15 mouse cellular contexts compared by ENCODE assay signal in the genomic region with DNA sequence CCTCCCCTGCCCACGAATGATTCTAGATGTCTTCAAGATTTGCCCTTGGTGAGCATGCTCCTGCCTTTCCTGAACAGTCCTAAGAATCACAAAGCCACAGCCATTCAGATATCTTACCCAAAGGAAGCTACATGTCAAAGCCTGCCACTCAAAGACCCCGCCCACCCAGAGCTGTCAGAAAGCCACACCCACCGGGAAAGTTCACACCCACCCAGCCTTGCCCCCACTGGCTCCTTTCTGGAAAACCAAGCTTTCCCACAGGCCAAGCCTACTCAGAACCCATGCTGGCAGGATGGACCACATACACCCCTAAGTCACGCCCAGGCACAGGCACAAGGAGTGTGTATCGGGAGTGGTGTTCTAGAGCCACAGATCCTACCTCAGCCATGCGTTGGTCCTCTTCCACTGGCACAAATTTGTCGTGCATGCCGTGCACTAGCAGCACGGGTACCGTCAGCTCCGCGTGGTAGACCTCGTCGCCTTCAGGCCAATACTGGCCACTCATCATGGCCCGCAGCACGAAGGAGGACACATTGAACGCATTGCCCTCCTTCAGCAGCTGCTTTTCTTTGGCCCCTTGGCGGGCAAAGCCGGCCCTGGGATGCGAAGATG. TPM values are rescaled to one million over a fixed set of nuclear protein-coding genes. Genes with fewer than 3 reads are reported as not detected.
DNase-seq lines count a peak whose midpoint lies in the region; ATAC-seq lines count a peak whose summit lies in the region.
"Had no signal": no experiment of that assay in that cellular context is flagged by ENCODE, and none has a peak within 500 bp of the region (broad histone marks: within the 10 kb centered on the region; RNA-seq: fewer than 3 reads in every experiment).

No protein-coding gene starts in this region.

- 0 out of 2 replicates have a peak, but pooled peaks have one; percentile 6 for ATAC-seq in common myeloid progenitor, adult 5-6 weeks (replicated peaks; ENCODE audit: low read depth, poor library complexity, severe bottlenecking)
- ATAC-seq: activated CD4-positive, CD25-positive, alpha-beta regulatory T cell, adult 4 months; CD4-positive, CD25-positive, alpha-beta regulatory T cell, adult 4 months; liver, postnatal 0 days had no signal

- DNase-seq in frontal cortex, postnatal 10 days (ENCODE audit: low spot score in 2 of 2), result peak; percentile 9 to 18
- DNase-seq in frontal cortex, postnatal 36 days (ENCODE audit: low spot score in 2 of 2), result no peak
- peak; percentile 2 for DNase-seq in ovary, postnatal 36 days (ENCODE audit: low spot score)
- no peak for DNase-seq in ovary, postnatal 14 days (ENCODE audit: low spot score)
- DNase-seq in ES-CJ7 (ENCODE audit: low read depth, low spot score), result peak; percentile 55
- DNase-seq in kidney, adult 11 months, result no peak
- DNase-seq: adrenal gland, postnatal 25 days; kidney, adult 8-10 months; kidney, postnatal 36 days; layer of hippocampus, adult 9-11 months; lung, postnatal 14 days had no signal

RNA-seq across cellular contexts. Expression of a gene that starts 5.7 kb away (rescaled TPM):
- total RNA-seq in common myeloid progenitor, adult 5-6 weeks (2017), result 6.5 and 13.3 TPM in 2 replicates

RNA-seq across cellular contexts. Expression of a gene that starts 7.0 kb away (rescaled TPM):
- total RNA-seq in common myeloid progenitor, adult 5-6 weeks (2017), result 79.0 and 80.0 TPM in 2 replicates

RNA-seq across cellular contexts. Expression of a gene that starts 11.2 kb away (rescaled TPM):
- total RNA-seq in common myeloid progenitor, adult 5-6 weeks (2017), result 9.6 and 17.6 TPM in 2 replicates

RNA-seq across cellular contexts. Expression of a gene that starts 28.0 kb away (rescaled TPM):
- 5.4 and 6.6 TPM in 2 replicates for total RNA-seq in common myeloid progenitor, adult 5-6 weeks (2017)

RNA-seq across cellular contexts. Expression of a gene that starts 30.1 kb away (rescaled TPM):
- 22.6 and 22.7 TPM in 2 replicates for total RNA-seq in common myeloid progenitor, adult 5-6 weeks (2017)

Comparison
In these comparisons a context has a peak if more than half of its experiments do, and no peak if none do; other contexts are left out.
1. DNase-seq: peak in frontal cortex, postnatal 10 days (2 of 2), ovary, postnatal 36 days (single experiment) and ES-CJ7 (single experiment); none in frontal cortex, postnatal 36 days (0 of 2), ovary, postnatal 14 days (single experiment) and kidney, adult 11 months (single experiment).